Mouse (Mus musculus) cerebellum, adult 11-12 months (tissue): ENCODE data around the gene Fam171a2.
A peak's percentile ranks its signal among the peaks of the same experiment; 100 is the strongest.

Source experiments
- DNase-seq: peaks from one replicate; pipeline ENCODE4 v3.0.0; 2022

The Fam171a2 gene

GRCm38 (mm10) chr11:102408344-102408876 is 39.1 kb downstream of the Fam171a2 start:
- DNase-seq: peak; percentile 99

DNA sequence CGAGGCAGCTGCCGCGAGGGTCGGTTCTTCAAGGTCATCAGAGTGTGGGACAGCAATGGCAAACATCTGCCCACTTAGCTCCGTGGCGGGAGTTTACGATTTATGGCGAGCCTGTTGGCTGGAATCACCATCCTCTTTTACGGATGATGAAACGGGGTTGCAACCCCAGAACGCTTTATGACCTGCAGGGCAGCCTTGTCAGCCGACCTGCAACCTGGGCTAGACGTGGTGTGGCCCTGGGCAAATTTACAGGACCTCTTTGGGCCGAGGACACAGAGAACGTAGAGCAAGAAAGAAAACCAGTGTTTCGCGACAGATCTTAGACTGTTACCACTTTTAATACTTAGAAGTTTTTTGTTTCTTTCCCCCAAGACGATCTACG is 39.7 kb downstream of the Fam171a2 start, which contains the start of gene Slc25a39:
Gene Slc25a39, minus strand, starts transcription at position 113 of the 382 bp plus-strand sequence.
- no peak for DNase-seq

GRCm38 (mm10) chr11:102406900-102407833 is 40.3 kb downstream of the Fam171a2 start:
- peak; percentile 92 for DNase-seq

DNA sequence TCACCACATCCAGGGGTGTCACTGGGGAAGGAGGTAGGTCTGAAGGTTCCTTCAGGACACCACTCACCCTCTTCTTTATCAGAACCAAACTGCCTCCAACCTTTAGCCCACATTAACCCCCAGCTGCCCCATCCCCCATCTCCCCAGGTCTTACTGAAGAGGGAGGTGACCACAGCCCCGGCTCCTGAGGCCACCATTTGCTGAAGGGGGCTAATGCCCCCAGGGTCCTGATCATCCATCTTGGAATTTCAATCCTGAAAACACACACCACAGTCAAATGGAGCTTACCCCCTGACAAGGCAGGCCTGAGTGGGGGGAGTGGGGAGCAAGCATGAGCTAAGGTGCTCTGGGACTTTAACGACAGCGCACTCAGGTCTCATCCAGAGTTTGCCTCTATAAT is 41.1 kb downstream of the Fam171a2 start:
- DNase-seq: peak; percentile 71

DNA sequence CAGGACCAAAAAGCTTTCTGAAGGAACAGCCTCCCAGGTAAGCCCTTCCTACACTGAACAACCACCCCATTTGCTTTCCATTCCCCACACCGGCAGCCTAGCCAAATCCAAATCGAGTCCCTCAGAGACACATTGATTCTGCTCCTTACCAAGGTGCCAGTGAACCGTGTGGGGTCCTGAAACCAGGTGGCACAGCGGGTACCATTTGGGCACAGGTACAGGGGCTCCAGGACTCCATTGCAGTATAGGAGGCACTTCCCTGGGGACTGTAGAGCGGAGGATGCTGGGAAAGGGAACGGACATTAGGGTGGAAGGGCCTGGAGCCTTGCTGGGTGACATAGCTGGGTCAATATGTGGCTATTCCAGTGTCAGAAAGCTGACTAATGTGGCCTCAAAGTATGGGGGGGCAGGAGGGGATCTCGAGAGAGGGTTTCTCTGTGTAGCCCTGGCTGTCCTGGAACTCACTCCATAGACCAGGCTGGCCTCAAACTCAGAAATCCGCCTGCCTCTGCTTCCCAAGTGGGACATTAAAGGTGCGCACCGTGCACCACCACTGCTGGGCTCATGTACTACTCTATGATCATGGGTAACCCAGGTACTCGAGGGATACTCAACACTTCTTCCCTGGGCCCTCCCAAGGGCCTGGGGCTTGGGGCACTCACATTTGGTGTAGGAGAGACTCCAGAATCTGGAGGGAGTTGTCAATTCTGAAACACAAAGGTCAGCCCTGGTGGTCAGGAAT is 41.8 kb downstream of the Fam171a2 start:
- peak; percentile 59 for DNase-seq

DNA sequence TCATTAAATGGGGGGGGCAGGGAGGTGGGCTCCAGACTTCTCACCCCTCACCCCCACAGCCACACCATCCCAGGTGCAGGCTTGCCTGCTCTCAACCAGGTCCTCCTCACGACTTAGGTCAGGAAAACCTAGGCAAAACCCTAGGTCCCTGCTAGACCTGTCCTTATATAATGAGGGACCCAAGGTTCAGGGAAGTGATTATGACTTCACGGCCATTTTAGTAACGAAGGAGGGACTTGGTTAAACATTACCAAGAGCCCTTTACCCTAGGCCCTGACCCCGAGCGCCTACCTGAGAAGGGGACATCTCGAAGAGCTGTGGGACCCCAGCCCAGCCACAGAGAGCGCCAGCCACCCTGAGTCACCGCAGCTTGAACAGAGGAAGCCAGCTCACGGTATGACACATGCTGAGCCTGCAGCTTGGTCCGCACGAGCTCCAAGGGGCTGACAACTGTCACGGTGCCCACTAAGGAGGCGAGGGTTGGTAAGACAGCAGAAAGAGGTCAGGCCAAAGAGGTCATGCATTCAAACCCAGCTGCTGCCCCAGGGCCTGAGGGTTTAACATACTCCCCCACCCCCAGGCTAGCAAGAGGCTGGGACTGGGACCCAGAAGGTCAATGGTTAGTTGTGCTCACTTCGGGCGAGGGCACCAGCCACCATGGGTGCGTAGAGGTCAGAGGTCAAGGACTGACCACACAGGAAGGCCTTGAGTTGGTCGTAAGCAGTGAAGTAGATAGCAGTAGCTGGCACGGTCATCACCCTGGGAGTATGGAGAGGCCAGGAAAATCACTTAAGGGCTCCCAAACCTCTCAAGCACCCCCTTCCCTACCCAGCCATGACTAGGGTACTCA is 43.1 kb downstream of the Fam171a2 start:
- DNase-seq: peak; percentile 66

DNA sequence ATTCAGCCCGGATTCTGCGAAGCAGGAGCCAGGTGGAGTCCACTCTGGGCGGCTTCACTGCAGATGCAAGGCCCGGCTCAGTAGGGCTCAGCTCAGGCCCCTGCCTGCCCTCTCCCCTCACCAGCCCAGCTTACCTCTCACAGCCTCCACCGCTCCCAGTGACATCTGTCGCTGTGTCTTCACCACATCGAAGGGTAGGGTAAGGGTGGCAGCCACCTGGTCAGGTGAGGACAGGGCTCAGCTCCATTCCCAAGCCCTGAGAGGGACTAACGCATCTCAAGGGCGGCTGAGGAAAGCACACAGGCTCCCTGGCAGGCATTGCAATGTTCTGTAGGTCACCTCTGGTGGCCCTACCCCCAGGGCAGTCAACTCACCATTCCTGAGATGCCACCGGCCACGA is 43.8 kb downstream of the Fam171a2 start:
- DNase-seq: no peak

DNA sequence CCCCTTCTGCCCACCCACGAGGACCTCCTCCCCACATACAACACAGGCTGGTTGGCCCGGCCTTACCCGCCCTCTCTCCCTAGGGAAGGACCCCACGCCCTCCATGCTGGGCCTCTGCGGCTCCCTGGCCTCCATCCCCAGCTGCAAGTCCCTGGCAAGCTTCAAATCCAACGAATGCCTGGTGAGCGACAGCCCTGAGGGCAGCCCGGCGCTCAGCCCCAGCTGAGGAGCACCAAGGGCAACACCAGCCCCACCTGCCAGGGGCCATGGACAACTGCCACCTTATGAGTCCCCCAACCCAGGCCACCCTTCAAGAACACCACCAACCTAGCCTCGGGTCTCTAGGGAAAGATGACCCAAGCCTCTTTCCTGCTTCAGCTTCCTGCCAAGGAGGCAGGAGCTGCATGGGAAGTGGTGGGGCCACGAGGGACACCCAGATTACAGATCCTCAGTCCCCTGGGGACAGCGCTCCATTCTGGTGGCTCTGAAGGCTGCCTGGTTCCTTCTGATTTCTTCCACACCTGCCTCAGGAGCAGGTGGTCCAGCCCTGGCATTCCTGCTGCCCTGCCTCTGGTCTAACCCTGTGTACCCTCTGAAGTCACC is 45.5 kb downstream of the Fam171a2 start:
- peak; percentile 60 for DNase-seq

DNA sequence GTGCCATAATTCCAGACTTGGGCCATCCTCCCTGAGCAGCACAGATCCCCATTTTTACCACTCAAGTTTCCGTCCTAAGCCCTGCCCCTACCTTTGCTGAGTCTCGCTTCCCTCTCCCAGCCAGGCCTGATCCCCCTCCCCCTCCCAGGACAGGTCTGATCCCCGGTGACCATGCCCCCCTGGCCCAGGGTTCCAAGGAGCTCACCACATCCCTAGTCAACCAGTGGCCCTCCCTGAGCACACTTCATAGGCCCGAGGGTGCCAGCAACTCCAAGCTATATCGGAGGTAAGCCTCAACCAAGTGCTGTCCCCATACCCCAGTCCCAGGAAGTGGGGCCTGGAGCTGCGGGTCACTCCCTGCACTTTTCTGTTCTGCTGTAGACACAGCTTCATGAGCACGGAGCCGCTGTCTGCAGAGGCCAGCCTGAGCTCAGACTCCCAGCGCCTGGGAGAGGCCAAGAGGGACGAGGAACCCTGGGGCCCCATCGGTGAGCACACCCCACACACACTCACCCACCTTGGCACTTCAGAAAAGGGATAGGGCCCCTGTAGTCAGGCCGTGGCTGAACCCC is 46.9 kb downstream of the Fam171a2 start:
- DNase-seq: peak; percentile 57

GRCm38 (mm10) chr11:102399610-102400072 is 47.8 kb downstream of the Fam171a2 start:
- peak; percentile 66 for DNase-seq

DNA sequence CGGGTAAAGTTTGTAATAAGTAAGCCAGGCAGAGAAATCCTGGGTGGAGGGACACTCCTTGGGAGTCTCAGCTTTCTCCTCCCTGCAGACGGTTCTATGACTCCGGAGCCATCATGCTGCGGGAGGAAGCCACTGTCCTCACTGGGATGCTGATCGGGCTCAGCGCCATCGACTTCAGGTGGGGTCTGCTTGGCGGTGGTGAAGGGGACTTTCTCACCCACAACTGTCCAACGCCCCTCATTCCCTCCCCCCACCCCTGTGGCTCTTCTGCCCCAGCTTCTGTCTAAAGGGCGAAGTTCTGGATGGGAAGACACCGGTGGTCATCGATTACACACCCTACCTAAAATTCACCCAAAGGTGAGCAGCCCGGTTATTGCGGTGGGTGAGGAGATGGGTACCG is 48.4 kb downstream of the Fam171a2 start:
- DNase-seq: peak; percentile 55

DNA sequence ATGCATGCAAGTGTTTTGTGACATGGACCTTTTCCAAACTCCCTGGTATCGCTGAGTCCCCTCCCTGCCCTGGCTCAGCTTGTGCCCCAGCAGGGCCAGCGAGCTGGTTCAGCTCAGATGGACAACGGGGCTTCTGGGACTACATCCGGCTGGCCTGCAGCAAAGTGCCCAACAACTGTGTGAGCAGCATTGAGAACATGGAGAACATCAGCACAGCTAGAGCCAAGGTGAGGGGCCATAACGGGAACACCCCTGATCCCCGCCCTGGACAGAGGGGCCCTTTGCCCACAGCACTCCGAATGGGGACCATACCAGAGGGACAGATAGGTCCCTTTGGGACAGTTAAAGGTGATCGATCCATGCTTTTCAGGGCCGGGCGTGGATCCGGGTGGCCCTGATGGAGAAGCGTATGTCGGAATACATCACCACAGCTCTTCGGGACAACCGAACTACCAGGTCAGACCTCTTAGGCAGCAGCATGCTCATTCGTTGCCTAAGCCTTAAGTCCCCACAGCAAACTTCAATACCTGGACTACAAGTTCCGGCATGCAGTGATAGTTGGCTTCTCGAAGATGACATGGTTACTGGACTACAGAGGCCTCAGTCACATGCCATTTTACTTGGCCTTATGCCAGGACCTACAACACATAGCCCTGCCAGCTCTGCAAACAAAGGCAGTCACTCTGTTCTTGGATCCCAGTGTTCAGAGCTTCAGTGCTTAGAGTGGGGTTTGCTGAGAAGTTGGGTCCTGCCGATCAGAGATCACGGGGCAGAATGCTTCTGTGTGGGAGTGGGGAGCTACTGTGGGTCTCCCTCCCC is 49.3 kb downstream of the Fam171a2 start:
- peak; percentile 86 for DNase-seq

DNA sequence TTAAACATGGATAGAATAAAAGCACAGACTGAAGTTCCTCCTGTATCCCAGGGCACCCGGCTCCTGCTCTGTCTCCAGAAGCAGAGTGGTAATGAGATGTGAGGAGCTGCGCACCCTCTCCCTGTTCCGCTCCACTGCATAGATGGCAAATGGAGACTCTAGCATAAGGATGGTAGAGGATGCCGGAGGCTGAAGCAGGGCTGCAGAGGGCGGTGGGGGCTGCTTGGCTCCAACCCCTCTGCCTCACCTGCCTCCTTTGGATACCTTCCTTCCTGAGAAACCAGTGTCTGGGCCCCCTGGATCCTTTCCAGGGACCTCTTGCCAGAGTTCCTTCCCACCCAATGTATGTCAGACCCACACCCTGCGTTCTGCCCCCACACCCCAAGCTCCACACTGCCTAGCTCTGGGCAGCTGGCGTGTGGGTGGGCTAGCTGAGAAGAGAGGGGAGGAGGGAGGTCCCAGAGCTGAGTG is 50.8 kb downstream of the Fam171a2 start:
- peak; percentile 73 for DNase-seq

DNA sequence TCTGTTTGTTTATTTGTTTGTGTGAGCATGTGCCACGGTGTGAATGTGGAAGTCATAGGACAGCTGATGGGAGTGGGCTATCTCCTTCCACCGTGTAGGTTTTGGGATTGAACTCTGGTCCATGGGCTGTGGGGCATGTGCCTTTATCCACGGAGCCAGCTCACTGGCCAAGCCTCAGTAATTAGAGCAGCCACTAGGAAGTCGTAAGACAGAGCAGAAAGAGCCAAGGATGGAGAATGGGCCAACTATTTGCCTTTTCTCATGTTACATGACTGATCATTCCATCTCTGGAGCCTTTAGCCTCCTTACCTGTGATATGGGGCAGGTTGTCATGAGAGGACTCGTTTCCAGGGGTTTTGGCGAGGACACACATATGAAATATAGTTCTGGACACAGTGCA is 51.2 kb downstream of the Fam171a2 start:
- peak; percentile 49 for DNase-seq

- peak; percentile 74 for DNase-seq
These were observed 52.2 kb downstream of the Fam171a2 start for GRCm38 (mm10) chr11:102395250-102395649.

GRCm38 (mm10) chr11:102394421-102395124 is 52.9 kb downstream of the Fam171a2 start:
- DNase-seq: peak; percentile 76

GRCm38 (mm10) chr11:102393719-102394420 is 53.6 kb downstream of the Fam171a2 start:
- peak; percentile 77 for DNase-seq

- peak; percentile 98 for DNase-seq
These were observed 54.2 kb downstream of the Fam171a2 start, which contains the start of gene Rundc3a for GRCm38 (mm10) chr11:102393238-102393634. Gene Rundc3a, plus strand, starts transcription at chr11:102393403.
